Mouse (Mus musculus): ENCODE data around the gene Elovl6. TPM values are rescaled to one million over a fixed set of nuclear protein-coding genes. Genes with fewer than 3 reads are reported as not detected.
A peak's percentile ranks its signal among the peaks of the same experiment; 100 is the strongest.

Elovl6 gene
- total RNA-seq, 4 experiments from 2014 or later = 28.5 to 41.2 (median 33.1) TPM

DNA sequence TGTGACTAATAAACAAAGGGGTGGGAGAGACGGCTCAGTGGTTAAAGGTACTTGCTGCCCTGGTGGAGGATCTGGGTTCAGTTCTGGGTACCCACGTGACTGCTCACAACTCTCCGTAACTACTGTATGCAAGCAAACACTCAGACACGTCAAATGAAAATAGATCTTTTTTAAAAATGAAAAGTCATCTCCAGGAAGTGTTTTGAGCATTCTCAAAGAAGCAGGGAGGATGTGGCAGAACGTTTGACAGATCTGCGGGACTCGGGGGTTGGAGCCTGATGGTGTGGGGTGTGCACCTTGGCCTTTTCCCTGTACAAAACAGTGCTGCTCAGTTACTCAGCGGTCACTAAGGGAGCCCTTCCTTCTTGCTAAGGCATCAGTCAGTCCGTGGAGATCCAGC, 70.1 kb downstream of the Elovl6 start:
- no peak for DNase-seq (ENCODE audit: low spot score in 2 of 2)

DNA sequence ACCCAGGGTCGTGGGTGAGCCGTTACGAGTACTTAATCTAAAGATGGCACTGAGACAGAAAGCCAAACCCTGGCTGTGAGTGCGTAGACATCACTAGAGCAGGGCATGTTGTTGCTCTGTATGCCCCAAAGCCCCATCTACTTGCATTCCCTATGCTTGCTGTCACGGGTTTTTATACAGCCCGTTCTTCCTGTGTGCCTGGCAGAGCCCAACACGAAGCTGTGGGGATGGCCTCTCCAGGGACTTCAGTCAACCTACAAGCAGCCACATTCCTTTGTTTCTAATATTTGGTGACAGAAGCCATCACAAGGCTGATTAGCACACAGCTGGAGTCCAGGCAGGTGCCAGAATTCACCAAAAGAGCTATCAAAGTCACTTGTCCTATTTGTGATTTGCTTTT, 73.3 kb downstream of the Elovl6 start:
- no peak for DNase-seq (ENCODE audit: low spot score in 2 of 2)

DNA sequence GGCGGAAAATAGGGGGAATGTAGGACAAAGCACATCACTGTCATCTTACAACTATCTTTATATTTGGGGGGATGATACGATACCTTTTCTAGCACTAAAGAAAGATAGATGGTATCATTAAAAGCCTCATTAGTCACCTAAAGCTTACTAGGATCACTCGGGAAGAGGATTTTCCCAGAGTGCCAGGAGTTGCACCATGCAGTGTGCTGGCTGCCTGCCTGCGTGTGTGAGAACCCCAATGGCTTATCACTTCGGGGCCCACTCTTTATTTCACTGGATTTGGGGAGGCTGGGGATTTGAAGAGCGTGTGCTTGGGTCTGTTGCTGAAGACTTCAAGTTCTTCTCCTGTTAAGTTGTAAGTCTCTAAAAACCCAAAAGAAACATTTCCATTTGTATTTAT, 73.8 kb downstream of the Elovl6 start:
- no peak for DNase-seq (ENCODE audit: low spot score in 2 of 2)

DNA sequence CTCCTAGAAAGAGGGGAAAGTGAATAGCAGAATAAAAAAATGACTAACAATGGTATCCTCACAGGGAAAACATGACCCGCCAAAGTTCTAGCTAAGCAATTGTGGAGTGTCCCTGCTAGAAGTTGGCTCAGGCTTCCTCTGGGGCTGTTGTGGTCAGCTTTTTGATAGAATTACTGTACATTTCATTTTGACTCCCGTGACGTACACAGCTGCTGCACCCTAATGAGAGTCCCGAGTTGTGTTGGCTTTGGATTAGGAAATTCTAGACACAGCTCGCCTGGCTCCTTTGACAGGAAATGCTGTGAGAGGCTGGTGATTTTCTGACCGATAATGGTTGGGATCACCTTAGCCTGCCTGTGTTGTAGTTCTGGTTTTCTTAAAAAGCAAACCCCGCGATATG, 79.5 kb downstream of the Elovl6 start:
- no peak for DNase-seq (ENCODE audit: low spot score in 2 of 2)

DNA sequence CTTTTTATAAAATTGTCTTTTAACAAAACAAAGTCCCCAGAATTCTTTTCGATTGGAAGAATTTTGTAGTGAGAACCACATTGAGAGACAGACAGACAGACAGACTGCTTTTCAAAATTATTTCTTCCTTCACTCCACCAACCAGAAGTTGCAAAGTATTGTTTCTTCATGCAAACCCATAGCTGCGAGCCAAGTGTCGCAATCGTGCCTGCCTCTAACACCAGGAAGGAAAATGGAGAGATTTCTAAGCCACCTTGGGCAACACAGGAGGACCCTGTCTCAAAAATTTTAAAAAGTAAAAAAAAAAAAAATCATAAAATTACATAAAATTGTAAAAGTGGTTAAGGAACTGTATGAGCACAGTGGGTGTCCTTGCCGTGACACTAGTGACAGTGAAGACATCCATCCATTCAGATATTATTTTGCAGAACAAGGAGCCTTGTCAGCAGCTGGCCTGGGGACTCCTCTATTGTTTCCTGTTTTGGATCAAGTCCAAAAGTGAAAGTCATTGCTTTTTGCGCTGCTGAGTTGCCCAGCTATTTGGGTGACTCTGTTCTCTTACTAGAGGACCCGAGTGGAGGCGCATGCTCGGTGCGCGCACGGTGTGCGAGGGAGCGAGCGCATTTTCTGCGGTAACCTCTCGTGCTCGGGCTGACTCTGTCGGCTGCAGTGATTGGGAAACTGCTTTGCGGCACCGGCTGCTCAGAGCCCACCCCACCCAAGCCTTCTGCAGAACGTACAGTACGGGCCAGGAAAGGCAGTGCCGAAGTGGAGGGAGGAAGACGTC, 80.3 kb downstream of the Elovl6 start:
- peak in 1 of 2 experiments; percentile 35 for DNase-seq (ENCODE audit: low spot score in 2 of 2)

DNA sequence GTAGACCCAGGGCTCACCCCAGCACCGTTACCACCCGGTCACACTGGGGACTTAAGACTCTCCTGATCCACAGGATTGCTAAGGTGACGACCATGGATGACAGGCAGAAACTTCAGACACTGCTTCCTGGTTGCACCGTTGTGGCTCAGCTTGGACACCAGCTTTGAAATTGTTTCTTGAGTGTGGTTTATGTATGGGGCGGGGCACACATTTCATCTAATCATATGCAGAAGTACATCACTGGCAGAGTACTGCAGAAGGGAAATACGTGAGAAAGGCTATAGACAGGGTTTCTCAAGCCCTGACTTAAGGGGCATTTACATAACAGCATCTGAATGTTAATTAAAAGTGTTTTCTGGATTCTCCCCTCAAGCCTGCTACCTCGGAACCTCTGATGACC, 81.6 kb downstream of the Elovl6 start:
- DNase-seq (ENCODE audit: low spot score in 2 of 2) = no peak

DNA sequence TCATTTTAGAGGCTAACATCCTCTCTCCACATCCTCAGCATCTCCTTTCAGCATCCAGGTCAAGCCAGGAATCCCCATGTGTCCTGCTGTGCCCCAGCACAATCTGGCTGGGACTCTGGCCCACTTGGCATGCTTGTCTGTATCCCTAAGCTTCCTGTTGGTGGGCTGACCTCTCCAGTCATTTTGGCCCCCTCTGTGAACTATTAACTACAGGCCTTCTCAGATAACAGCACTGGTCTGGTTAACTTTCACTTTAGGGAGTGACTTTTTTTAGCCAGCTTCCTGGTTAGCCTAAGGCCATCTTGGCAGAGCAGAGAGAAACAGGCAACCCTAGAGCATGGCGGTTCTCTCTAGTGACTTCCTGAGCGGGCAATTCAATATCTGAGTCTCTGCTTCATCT, 82.1 kb downstream of the Elovl6 start:
- no peak for DNase-seq (ENCODE audit: low spot score in 2 of 2)

DNA sequence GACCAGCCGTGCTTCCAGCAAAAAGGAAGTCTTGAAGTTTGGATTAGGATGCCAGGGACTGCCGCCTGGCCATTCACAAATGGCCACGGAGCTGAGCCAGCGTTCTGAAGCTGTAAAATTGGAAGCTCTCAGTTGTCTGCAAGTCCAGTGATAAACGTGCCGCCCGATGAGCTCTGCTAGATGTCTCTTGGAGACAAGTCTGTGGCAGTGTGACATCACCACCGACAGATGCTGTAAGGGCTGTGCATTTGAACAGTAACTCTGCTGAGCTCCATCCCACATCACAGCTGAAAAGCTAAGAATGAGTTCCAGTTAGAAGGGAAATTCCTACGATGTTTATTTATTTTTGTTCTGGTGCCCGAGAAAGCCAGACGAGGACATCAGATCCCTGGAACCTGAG, 85.3 kb downstream of the Elovl6 start:
- DNase-seq (ENCODE audit: low spot score in 2 of 2) = no peak

DNA sequence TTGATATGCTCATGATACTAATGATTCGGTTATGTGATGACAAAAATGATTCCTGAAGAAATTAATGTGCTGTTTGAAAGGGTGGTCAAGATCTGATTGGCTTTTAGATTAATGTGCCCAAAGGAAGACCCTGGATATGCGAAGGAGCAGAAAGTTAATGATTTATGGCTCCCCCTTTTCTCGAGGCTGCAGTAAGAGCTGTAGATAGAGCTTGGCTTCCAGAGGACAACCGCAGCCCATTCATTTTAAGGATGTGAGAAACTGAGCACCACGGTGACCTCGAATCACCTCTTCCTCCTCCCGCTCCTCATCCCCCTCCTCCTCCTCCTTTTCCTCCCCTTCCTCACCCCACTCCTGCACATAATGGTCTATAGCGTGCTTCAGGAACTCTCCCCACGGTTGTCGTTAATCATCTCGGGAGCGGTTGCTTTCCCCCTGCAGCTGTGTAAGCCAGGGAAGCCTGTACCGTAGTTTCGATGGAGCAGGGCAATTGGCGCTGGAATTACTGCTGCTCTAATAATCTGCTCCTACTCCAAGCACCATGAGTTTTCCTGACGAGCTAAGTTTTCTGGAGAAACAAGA, 87.1 kb downstream of the Elovl6 start:
- DNase-seq (ENCODE audit: low spot score in 2 of 2) = no peak

DNA sequence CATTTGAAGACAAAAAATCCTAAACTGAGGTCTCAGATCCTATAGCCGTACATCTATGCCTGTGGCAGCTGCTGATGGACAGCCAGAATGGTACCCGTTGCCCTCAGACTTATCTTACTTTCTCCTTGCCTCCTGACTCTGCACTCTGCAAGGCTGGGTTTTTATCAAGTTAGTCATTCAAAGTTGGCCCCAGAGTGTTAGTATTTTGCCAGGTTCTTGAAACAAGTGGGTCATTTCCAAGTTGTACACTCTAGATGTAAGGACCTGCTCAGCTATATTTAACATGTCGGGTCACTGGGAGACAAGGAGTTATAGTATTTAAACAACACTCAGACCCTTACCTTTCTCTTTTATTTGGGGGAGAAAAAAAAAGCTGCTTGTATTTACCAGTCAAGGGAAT, 88.6 kb downstream of the Elovl6 start:
- DNase-seq (ENCODE audit: low spot score in 2 of 2) = no peak

DNA sequence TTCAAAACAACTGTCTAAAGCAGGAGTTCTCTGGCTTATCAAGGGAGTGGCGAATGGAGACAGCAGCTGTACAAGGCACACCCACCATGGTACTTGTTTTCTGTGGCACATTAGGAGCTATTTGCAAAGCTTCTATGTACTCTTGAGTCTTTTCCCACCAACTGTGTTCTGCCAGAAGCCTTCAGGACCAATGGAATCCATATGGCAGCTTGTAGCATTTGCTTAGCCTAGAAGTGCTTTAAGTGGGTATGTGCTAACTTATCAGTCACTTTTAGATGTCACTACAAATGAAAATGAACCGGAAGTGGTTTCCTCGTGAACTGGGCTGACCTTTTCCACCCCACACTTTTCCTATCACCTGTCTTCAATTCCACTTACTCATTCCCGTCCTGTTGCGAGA, 89.1 kb downstream of the Elovl6 start:
- no peak for DNase-seq (ENCODE audit: low spot score in 2 of 2)

DNA sequence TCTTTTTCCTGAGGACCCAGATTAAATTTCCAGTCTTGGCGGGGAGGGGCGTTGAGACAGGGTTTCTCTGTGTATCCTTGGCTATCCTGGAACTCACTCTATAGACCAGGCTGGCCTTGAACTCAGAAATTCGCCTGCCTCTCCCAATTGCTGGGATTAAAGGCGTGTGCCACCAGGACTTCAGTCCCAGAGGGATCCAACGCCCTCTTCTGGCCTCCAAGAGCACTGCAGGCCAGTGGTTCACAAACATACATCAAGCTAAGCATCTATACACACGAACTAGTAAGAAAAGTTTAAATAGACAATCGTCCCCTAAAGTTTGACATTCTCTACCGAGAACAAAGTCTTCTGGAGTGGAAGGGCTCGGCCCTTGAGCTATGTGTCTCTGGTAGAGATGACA, 90.0 kb downstream of the Elovl6 start:
- DNase-seq (ENCODE audit: low spot score in 2 of 2) = no peak

DNA sequence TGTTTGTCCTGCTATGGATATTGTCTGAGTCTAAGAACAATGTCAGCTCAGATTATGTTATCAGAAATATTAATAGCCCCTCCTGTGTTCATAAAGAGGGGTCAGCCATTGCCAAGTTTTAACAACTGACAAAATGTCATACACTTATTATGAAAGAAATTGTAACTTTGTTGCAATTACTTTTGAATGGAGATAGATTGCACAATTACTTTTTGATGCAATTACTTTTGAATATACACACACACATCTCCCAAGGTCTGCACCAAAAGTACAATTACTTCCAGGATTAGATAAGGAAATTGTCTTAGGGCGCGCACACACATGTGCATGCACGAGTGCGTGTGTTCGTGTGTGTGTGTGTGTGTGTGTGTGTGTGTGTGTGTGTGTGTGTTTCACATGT, 90.5 kb downstream of the Elovl6 start:
- DNase-seq (ENCODE audit: low spot score in 2 of 2) = no peak

DNA sequence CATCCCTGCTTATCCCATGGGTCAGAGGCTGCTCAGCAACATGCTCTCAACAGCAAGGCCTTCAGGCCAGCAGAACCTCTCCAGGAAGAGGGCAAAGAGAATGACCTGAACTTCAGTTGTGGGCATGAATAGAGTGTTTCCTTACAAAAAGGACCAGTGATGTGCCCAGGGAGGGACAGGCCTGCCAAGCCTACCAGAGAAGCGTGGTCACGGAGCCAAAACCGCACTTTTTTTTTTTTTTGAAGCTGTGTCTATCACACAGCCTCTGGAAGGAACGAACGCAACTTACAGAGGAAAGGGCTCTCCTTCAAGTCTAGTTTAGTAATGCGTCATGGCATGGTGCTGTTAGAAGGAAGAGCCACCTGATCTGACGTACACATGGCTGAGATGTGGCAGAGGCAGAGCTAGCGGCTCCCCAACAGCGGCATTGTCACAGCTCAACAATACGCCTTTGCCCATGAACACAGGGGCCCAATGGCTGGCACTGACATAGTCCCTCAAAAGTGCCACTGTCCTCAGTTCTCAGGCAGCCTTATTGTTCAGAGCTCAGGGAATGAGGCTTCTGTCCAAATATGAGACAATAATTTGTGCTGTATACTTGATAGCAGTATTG, 92.1 kb downstream of the Elovl6 start:
- peak in 1 of 2 experiments; percentile 48 for DNase-seq (ENCODE audit: low spot score in 2 of 2)

DNA sequence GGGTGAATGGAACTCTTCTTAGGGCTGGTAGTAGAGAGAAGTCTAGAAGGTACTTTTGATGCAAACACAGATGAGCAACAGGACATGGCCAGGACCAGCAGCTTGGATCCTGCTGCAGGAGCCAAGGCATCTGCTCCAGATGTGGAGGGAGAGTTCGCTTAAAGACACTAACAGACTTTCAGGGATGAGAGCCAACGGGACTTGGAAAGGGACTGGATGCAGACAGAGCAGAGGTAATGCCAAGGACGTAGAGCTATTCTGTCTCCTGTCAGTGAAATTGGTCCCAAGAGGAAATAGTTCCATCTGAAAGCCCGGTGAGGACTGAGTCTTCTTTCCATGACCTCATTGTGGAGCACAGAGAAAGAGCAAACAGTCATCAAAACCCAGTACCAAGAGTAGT, 95.1 kb downstream of the Elovl6 start:
- DNase-seq (ENCODE audit: low spot score in 2 of 2) = no peak

DNA sequence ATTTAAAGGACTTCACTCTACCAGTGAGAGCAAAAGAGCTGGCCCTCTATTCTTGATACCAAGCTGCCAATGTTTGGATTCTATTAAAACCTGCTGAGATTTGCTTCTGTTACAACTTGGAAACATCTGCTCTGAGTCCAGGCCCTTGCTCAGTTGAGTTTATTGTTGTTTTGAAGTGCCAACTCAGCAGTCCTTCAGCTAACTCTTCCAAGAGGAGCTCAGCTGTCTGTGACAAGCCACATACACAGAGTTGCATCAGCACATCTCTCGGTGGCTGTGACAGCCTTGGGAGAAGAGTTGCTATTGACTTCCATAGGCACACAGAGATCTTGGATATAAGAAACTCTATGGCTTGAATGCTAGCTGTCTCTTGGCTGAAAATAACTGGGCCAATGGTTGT, 98.9 kb downstream of the Elovl6 start:
- DNase-seq (ENCODE audit: low spot score in 2 of 2) = no peak

DNA sequence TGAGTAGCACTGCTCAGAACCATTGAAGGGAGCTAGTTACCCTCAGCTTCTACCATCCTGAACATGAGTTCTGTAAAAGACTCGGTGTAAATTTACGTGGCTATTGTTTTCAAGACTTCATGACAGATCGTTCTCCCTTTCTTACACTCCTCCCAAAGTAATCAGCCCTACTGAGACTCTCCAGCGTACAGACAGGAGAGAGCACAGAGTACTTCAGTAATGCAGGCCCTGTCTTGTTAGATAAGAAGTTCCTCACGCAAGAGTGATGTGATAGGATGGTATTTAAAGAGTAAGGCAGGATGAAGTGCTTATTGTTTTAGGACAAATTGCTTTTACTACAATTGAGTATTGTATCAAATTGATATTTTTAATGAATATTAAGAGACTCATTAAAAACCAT, 99.7 kb downstream of the Elovl6 start:
- no peak for DNase-seq (ENCODE audit: low spot score in 2 of 2)

DNA sequence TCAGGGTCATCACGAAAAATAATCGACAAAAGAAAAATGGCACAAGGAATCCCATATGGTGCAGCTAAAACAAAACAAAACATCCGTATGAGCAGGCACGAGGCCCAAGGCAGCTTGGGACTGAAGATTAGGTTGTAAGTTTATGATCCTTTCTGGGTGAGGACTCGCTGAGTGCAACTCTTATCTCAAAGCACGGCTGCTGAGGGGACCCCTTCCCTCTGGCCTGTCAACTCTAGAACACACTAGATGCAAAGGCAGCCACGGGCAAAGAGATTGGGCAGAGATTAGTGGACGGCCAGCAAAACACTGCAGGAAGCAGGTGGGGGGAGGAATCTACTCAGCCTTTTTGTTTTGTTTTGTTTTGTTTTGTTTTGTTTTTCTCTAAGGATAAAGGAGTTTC, 101.4 kb downstream of the Elovl6 start:
- no peak for DNase-seq (ENCODE audit: low spot score in 2 of 2)

DNA sequence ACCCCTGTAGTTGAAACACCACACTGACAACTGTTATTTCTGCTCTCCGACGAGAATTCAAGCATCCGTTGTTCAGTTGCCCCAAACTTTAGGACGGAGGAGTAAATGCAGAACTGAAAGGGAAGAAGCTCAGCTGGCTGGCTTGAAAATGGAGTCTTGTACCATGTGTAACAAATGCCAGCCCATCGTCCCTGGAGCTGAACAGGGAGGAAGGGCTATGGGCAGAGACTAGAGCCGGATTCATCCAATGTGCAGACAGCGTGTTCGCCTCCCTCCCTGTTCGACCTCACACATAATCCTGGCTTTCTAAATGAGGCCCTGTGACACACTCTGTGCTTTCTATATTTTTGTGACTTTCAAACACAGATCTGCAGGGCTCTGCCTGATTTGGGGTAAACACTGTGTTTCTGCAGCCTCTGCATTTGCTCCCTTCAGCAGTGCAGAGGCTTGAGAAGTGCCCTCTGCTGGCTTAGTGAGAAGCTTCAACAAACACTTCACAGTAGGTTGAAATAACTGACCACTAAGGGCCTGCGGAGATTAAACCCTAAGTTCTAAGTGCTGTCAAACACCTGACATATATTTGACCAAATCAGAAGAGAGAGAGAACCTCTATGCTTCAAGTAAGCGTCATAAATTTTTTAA, 102.2 kb downstream of the Elovl6 start:
- peak; percentile 34 to 53 for DNase-seq (ENCODE audit: low spot score in 2 of 2)

DNA sequence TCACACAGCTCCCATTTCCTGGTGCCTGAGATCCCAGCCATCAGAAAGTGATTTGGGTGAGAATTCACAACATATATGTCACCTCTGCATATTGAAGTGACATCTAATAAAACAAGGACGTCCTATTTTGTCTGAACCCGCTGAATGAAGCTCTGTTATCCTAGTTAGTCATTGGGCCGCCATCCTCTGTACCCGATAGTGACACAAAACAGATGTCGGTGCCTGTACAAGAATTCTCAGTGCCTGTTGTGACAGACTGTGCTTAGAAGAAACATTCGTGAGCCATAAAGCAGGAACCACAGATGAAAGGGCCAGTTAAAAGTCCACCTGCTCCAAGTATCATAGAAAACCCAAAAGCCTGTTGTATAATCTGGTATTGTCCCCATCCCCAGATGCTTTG, 105.3 kb downstream of the Elovl6 start:
- DNase-seq (ENCODE audit: low spot score in 2 of 2) = no peak

DNA sequence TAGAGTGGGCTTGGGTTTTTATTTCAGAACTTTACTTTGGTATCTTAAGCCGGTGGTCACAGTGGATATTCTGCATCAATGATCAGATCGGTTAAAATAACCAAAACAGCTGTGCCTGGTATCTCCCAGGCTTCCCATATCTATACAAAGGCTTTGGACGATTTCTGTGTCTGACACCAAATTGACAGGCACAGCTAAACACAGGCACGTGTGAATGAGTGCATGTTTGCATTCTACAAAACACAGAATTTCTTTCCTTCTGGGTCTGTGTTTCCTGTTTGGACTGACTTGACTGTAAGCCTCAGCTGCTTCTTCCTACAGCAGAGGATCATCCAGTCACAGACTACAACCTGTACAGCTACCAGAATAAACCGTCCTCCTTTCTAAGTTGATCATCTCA, 107.5 kb downstream of the Elovl6 start:
- DNase-seq (ENCODE audit: low spot score in 2 of 2) = no peak

DNA sequence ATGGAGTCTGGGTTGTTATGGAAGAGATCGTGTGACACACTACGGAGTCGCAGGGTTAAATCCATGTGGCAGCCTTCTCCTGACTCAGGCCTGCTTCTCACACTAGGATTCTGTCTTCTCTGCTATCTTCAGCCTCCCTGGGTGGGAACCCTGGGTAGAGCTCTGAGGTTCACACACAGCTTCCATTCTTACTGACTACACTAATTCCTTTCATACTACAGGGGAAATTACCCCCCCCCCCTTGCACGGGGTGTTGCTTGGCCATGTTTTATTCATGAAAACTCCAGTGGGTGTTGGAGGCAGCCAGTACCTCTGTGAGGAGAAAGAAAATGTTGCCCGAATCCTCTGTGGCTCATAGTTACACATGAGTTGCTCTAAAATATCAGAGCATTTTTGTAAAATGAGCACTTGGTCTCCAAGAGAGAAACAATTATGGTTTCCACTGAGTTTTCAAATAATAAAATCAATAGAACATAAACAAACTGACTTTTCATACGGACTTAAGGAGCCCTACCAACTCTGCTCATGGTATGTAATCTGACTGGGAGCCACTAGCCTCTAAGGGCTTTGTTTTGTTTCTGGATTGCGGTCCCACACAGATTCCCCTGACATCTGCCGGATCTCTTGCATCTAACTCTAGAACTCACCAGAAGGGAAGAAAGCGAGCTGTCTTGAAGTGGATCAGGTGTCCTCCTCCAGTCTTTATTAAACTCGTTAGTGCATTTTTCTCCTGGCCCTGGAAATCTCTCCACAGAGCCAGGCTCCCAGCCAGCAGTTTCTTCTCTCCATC, 108.3 kb downstream of the Elovl6 start:
- peak; percentile 46 to 58 for DNase-seq (ENCODE audit: low spot score in 2 of 2)

All from layer of hippocampus, adult 8-10 months (tissue).